Mouse (Mus musculus): ENCODE data around the gene Mrps17. TPM values are rescaled to one million over a fixed set of nuclear protein-coding genes. Genes with fewer than 3 reads are reported as not detected.
"Not testable (repeated sequence)": the region's sequence is repeated elsewhere in the genome, so short reads cannot be mapped to it uniquely, and the experiment has no call there.

The Mrps17 gene
- 10 to 100 TPM; 75.9 to 90.0 TPM for total RNA-seq (2021)

GRCm38 (mm10) chr5:129715326-129715861, at the start of gene Mrps17:
Gene Mrps17 (plus strand): TSS chr5:129715497.
- DNase-seq (ENCODE audit: extremely low spot score in 1 of 2, low spot score in 2 of 2), result peak; percentile 92 to 94
- intact Hi-C loops (cut with DNase I), result no loop called here

GRCm38 (mm10) chr5:129666271-129666909, 48.9 kb upstream of the Mrps17 start:
- no peak for DNase-seq (ENCODE audit: extremely low spot score in 1 of 2, low spot score in 2 of 2)

GRCm38 (mm10) chr5:129667851-129668250, 47.4 kb upstream of the Mrps17 start:
- DNase-seq (ENCODE audit: extremely low spot score in 1 of 2, low spot score in 2 of 2), result no peak
- intact Hi-C loops (cut with DNase I), result no loop called here

More at GRCm38 (mm10) chr5:129666271-129666909, 48.9 kb upstream of the Mrps17 start:
- intact Hi-C loops (cut with DNase I), result no loop called here

- intact Hi-C loops (cut with DNase I), result loop anchor here (5.0 kb wide), 2 partner anchors 43 to 57 kb away; no protein-coding TSS in a partner anchor
- no peak for DNase-seq (ENCODE audit: extremely low spot score in 1 of 2, low spot score in 2 of 2)
Observed at GRCm38 (mm10) chr5:129669453-129670035, 45.8 kb upstream of the Mrps17 start.

- DNase-seq (ENCODE audit: extremely low spot score in 1 of 2, low spot score in 2 of 2), result peak; percentile 80 to 87
- intact Hi-C loops (cut with DNase I), result loop anchor here (5.0 kb wide), 2 partner anchors 42 to 58 kb away; no protein-coding TSS in a partner anchor
Observed at GRCm38 (mm10) chr5:129670036-129670458, 45.2 kb upstream of the Mrps17 start, which contains the start of gene Zfp11. Gene Zfp11 (minus strand): TSS chr5:129670099.

- intact Hi-C loops (cut with DNase I); DNase-seq (ENCODE audit: extremely low spot score in 1 of 2, low spot score in 2 of 2): not testable (repeated sequence)
Observed at GRCm38 (mm10) chr5:129685141-129685540, 30.2 kb upstream of the Mrps17 start.

GRCm38 (mm10) chr5:129687621-129688020, 27.7 kb upstream of the Mrps17 start:
- no peak for DNase-seq (ENCODE audit: extremely low spot score in 1 of 2, low spot score in 2 of 2)
- intact Hi-C loops (cut with DNase I), result no loop called here

- intact Hi-C loops (cut with DNase I), result no loop called here
Observed at GRCm38 (mm10) chr5:129690528-129690927, 24.8 kb upstream of the Mrps17 start.

GRCm38 (mm10) chr5:129700506-129700905, 14.8 kb upstream of the Mrps17 start:
- intact Hi-C loops (cut with DNase I), result no loop called here
- no peak for DNase-seq (ENCODE audit: extremely low spot score in 1 of 2, low spot score in 2 of 2)

More at GRCm38 (mm10) chr5:129690528-129690927, 24.8 kb upstream of the Mrps17 start:
- no peak for DNase-seq (ENCODE audit: extremely low spot score in 1 of 2, low spot score in 2 of 2)

GRCm38 (mm10) chr5:129701706-129702105, 13.6 kb upstream of the Mrps17 start:
- no peak for DNase-seq (ENCODE audit: extremely low spot score in 1 of 2, low spot score in 2 of 2)
- intact Hi-C loops (cut with DNase I), result no loop called here

GRCm38 (mm10) chr5:129703368-129703767, 11.9 kb upstream of the Mrps17 start:
- intact Hi-C loops (cut with DNase I), result no loop called here
- DNase-seq (ENCODE audit: extremely low spot score in 1 of 2, low spot score in 2 of 2), result no peak

GRCm38 (mm10) chr5:129708412-129708811, 6.9 kb upstream of the Mrps17 start, which contains the start of gene Sept14:
Gene Sept14 (minus strand): TSS chr5:129708512.
- no peak for DNase-seq (ENCODE audit: extremely low spot score in 1 of 2, low spot score in 2 of 2)
- intact Hi-C loops (cut with DNase I), result no loop called here

GRCm38 (mm10) chr5:129717016-129717415, 1.7 kb downstream of the Mrps17 start:
- intact Hi-C loops (cut with DNase I), result no loop called here
- no peak for DNase-seq (ENCODE audit: extremely low spot score in 1 of 2, low spot score in 2 of 2)

- DNase-seq (ENCODE audit: extremely low spot score in 1 of 2, low spot score in 2 of 2), result no peak
- intact Hi-C loops (cut with DNase I), result loop anchor here (10.0 kb wide), 1 partner anchor 655 kb away; no protein-coding TSS in a partner anchor
Observed at GRCm38 (mm10) chr5:129720176-129720575, 4.9 kb downstream of the Mrps17 start.

GRCm38 (mm10) chr5:129724268-129724667, 9.0 kb downstream of the Mrps17 start:
- intact Hi-C loops (cut with DNase I), result loop anchor here (10.0 kb wide), 1 partner anchor 659 kb away; no protein-coding TSS in a partner anchor
- no peak for DNase-seq (ENCODE audit: extremely low spot score in 1 of 2, low spot score in 2 of 2)

- DNase-seq (ENCODE audit: extremely low spot score in 1 of 2, low spot score in 2 of 2), result peak; percentile 84 to 92
- intact Hi-C loops (cut with DNase I), result loop anchor here (5.0 to 10.0 kb wide), 2 partner anchors 113 to 660 kb away; no protein-coding TSS in a partner anchor
Observed at GRCm38 (mm10) chr5:129724834-129725773, 9.8 kb downstream of the Mrps17 start, which contains the start of gene Nipsnap2. Gene Nipsnap2 (plus strand): TSS chr5:129725063.

- no peak for DNase-seq (ENCODE audit: extremely low spot score in 1 of 2, low spot score in 2 of 2)
- intact Hi-C loops (cut with DNase I), result loop anchor here (5.0 to 10.0 kb wide), 2 partner anchors 114 to 661 kb away; no protein-coding TSS in a partner anchor
Observed at GRCm38 (mm10) chr5:129725774-129726392, 10.6 kb downstream of the Mrps17 start.

- no peak for DNase-seq (ENCODE audit: extremely low spot score in 1 of 2, low spot score in 2 of 2)
- intact Hi-C loops (cut with DNase I), result loop anchor here (5.0 to 10.0 kb wide), 2 partner anchors 114 to 662 kb away; no protein-coding TSS in a partner anchor
Observed at GRCm38 (mm10) chr5:129726784-129727183, 11.5 kb downstream of the Mrps17 start.
